Mouse (Mus musculus) large intestine, adult 2 months (tissue): ENCODE data around the gene Gm49378. TPM values are rescaled to one million over a fixed set of nuclear protein-coding genes. Genes with fewer than 3 reads are reported as not detected.

Experiments used
- DNase-seq: peaks from one replicate; pipeline ENCODE4 v3.0.0-alpha.2; 2012; ENCODE audit warnings: low read depth, low spot score
- WGBS: fragments of 180-500 bp; shearing (Covaris S2); methylation state at CpG from one replicate; pipeline ENCODE4 v1.1.7; 2018; 5-methylcytosine and 5-hydroxymethylcytosine counted together
- polyA plus RNA-seq: library from polyadenylated mRNA; depleted of rRNA; stranded (reverse); fragments of >200 nt; gene quantifications from 2 replicates; pipeline ENCODE4 v1.2.3, GENCODE M21; 2012; rRNA removed

The Gm49378 gene
- polyA plus RNA-seq, 1 experiment: 2.3 TPM

DNA sequence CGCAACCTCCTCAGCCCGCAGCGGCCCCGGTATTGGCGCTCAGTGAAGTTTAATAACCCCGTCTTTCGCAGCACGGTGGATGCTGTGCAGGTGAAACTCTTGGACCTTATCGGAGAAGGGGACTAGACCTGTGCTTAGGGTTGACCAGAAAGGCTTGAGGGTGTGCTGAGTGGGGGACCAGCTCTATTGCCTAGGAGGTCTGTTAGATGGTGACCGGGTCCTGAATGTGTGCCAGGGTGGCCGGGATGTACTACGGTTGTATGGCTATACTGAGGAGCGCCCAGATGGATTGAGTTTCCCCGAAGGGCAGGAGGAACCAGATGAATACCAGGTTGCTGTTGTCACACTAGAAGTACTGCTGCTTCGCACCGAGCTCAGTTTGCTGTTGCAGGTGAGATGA, 45.5 kb downstream of the Gm49378 start:
- DNase-seq: no peak
- 1% methylated on average over 16 of the region's 16 CpGs for WGBS

DNA sequence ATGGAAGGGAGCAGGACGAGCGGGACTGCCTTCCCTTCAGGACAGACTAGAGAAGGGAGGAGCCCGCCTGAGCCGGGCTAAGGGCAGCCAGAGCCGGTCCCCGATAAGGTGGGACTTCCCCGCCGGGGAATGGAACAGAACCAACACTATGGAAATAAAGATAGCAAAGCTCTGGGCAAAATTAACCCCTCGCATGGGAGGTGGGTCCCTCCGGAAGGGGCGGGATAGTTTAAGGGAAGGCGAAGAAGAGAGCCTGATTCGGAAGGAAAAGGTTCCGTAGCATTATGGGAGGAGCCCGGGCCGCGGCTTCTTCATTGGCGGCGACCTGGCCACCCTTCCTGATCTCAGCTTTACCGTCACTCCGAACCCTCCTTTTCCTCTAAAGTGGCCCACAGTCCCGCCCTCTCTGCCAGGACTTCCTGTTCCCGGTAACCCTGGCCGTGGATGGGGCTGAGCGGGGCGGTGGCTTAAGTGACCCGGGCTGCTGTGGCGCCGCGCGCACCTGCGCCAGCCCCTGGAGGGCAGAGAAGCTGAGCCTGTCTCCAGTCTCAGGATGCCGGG, 46.3 kb downstream of the Gm49378 start, which contains the start of gene Rnf31:
Gene Rnf31 (plus strand): TSS at position 378 of the 561 bp plus-strand sequence.
- DNase-seq: no peak
- WGBS: 1% methylated on average over 33 of the region's 33 CpGs

DNA sequence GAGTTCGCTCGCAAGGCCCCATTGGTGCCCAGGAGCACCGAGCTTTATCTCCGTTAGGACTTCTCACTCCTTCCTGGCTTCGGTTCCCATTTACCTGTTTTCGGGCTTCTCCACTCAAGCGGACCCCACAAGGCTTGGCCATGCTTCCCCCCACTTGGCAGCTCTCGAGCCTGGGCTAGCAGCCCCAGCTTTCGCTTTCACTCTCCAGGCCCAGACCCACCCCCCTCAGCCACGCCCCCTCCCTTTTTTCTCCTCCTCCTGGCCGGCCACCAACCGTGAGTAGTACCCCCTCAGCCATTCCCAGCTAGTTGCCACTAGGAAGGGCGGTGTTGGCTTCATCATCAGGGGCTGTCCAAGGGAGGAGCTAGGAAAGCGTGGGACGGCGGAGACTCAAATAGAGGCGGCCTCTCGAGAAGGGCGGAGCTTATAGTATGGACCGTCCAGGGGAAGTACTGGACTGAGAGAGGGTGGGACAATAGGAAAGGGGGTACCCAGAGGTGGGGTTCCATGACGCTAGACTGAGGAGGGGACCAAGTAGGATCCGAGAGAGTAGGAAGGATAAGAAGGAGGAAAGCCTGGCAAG, 46.9 kb downstream of the Gm49378 start, which contains the start of gene Psme2:
Gene Psme2 (minus strand): TSS at position 366 of the 583 bp plus-strand sequence.
- peak; percentile 97 for DNase-seq
- WGBS: under 1% methylated on average over 22 of the region's 22 CpGs

DNA sequence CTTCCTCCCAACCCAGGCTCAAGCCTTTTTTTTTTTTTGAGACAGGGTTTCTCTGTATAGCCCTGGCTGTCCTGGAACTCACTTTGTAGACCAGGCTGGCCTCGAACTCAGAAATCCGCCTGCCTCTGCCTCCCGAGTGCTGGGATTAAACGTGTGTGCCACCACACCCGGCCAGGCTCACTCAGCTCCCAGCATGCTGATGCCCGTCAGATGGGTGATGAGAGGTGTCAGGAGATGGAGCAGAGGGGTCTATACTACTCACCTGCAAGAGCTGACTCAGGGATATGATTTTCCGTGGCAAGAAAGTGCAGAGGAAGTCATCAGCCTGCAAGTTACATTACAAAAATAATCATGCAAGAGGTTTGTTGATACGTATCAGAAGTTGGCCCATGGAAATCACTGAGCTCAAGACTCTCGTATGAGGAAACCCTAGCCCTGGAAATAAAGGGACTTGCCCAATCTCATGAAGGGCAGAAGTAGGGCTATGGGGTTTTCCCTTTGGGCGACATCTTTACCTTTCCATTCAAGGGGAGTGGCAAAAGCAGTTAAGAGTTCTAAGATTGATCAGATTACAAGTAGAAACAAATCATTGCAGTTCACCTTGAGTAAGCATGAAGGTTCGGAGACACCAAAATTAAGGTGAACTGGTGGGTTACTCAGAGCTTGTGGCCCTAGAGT, 47.8 kb downstream of the Gm49378 start:
- 53% methylated on average over 11 of the region's 11 CpGs for WGBS
- DNase-seq: no peak

DNA sequence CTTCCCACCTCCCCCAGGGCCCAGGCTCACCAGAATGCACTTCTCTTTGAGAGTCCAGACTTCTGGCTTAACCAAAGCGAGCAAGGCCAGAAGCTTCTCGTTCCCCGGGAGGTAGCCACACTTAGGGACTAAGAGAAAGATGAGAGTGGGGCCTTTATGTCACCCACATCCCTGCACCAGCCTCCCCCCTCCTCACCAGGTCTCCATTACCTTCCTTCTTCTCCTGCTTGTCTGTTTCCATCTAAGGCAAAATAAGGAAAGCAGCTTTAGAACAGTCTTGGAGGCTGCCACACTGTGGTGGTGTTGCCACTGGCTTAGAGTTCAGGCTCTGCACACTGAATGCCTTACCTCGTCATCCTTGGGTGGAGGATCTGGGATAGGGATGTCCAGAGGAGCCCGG, 48.4 kb downstream of the Gm49378 start:
- no peak for DNase-seq
- 93% methylated on average over 5 of the region's 5 CpGs for WGBS

DNA sequence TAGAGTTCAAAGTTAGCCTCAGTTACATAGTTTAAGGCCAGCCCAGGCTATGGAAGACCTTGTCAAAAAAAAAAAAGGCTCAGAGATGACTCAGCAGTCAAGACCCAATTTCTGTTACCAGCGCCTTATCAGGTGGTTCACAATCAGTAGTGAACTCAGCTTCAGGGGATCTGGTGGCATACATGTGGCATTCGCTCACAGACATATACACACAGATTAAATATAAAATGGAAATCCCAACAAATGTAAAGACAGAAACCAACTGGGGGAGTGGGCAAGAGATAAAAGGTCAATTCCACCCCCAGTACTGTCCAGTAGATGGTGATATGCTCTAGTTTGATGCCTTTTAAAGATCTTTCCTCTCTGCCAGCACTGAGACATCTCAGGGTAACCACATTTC, 51.5 kb downstream of the Gm49378 start:
- WGBS: 89% methylated on average over 2 of the region's 2 CpGs
- no peak for DNase-seq

DNA sequence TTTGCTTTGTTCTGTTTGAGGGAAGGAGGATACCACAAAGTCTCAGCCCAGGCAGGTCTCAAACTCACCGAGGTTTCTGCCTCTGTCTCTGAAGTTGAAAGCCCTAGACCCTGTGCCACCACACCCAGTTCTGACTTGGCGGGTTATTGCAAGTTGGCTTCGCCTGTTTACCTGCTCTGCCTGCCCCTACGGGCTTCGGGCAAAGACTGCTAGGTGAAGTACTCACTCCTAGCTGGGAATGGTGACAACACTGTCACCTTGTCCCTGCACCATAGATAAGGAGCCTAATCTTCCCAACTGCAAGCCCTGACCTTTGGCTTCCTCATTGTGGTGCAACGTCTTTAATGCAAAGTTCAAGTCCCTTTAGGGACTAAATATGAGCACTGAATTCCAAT, 52.1 kb downstream of the Gm49378 start:
- 20% methylated on average over 6 of the region's 6 CpGs for WGBS
- no peak for DNase-seq

DNA sequence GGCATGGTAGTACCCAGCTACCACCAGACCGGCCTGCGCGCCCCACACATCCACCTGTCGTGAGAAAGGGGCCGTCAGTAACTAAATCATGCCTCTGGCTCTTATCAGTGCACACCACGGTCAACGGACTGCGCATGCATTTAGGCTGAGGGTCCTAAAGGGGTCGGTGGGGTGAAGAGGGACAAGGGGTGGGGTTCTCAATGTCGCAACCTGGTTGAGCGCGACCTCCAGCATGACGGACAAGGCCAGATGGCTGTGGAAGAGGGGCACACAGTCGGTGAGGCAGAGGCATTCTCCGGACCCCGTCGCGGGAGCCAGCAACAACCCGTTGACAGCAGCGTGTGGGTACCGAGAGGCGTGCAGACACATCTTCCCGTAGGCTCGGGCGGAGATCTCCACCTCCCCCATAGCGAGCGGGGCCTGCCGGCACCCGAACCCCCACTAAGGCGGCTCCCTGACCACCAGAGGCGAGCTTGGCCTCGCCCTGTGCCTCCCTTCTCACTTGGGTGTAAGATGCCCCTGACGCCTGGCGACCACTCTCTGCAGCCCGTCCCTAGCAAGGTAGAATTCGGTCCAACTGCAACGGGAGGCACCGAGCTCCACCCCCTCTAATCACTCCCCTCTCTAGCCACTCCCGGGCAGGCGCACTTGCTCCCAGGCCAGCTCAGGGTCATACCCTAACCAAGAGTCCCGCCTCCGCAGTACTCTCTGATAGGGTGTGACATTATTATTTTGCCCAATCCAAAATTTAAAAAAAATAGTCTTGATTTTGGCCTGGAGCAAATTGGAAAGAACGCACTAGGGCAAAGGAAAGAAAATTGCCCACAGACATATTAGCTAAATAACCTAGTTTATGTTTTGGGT, 52.8 kb downstream of the Gm49378 start, which contains the start of gene Emc9:
Gene Emc9 (minus strand): TSS at position 601 of the 864 bp plus-strand sequence.
- no peak for DNase-seq
- WGBS: 8% methylated on average over 43 of the region's 43 CpGs

DNA sequence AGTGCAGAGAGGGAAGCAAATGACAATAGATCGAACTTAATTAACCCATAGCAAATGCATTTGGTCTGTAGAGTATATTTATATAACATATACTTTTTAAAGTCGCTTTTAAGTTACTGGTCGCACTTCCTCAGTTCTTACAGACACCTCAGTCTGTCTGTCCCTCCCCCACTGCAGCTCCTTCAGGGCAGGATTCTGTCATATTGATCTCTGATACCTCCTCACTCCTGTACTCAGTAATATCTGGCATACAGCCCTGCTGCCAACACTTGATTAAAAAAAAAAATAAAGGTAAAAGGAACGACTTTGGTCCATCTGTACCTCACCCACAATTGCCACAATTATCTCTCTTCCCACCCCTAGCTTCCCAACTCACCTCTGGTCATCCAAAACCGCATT, 53.4 kb downstream of the Gm49378 start:
- 49% methylated on average over 5 of the region's 5 CpGs for WGBS

DNA sequence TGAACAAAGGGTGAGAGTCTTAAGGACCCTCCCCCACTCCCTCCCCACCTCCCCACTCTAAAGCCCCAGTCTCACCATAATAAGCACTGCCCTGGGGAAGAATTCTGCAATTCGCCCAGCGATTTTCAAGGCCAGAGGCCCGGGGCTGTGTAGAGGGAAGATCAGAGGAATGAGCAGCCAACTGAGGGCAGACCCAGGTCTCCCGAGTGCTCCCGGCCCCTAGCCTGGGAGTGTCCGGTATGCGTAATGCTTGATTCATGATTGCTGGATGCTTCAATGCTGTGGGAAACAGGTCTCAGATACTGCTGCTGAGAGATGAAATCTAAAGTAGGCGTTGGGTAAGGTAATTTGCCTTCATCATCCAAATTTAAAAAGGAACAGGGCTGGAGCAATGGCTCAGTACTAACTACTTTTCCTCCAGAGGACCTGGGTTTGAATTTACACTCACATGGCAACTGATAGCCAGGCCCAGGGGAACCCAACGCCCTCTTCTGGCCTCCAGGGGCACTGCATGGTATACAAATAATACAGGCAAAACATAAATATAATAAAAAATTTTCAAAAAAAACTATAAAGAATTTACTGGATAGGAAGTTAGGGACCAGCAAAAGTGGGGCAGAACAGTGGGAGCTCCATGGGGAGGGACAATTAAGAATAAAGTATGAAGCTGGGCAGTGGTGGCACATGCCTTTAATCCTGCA, 55.6 kb downstream of the Gm49378 start:
- no peak for DNase-seq
- 66% methylated on average over 9 of the region's 9 CpGs for WGBS

More for the DNA sequence above, 53.4 kb downstream of the Gm49378 start:
- DNase-seq: no peak

DNA sequence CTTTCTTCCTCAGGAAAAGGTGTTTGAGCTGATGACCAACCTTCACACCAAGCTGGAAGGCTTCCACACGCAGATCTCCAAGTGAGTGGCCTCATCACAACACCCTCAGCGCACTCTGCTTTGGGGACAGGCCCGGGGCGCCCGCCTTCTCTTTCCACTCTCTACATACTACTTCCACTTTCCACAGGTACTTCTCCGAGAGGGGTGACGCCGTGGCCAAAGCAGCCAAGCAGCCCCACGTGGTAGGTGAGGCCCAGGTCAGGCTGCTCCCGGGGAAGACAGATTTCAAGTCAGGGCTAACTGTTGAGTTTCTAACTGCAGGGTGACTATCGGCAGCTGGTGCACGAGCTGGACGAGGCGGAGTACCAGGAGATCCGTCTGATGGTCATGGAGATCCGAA, 57.0 kb downstream of the Gm49378 start:
- WGBS: 92% methylated on average over 16 of the region's 16 CpGs

DNA sequence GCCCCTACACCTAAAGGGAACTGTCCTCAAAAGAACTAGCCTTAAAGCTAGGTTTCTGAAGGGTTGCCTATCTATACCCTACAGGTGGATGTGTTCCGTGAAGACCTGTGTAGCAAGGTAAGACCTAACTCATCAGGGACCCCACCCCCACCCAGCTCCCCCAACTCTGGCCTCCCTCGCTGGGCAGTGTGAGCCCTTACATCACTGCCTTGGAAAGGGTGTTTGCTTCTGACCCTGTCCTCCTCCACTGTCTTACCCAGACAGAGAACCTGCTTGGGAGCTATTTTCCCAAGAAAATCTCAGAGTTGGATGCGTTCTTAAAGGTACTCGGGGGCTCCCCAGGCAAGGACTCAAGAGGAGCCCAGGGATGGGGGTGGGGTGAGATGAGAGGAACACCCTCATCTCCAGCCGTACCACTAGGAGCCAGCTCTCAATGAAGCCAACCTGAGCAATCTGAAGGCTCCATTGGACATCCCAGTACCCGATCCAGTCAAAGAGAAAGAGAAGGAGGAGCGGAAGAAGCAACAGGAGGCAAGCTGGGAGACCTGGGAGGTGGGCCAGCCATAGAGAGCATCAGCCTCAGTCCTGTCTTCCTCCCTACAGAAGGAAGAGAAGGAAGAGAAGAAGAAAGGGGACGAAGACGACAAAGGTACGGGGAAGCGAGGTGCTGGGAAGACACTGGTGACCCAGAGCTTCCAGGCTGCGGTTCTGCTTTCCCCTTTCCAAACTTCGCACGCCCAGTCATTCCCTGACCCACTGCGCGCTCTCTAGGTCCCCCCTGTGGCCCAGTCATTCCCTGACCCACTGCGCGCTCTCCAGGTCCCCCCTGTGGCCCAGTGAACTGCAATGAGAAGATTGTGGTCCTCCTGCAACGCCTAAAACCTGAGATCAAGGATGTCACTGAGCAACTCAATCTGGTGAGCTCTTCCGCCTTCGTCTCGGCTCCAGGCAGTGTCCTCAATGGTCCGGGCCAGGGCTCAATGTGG, 57.9 kb downstream of the Gm49378 start:
- DNase-seq: no peak
- 92% methylated on average over 23 of the region's 23 CpGs for WGBS

More for the DNA sequence above, 57.0 kb downstream of the Gm49378 start:
- no peak for DNase-seq

Other genes starting within 250 kb of the Gm49378 start
- 47.7 and 70.7 TPM in 2 replicates for gene Dhrs4, start 159.1 kb downstream of the Gm49378 start, polyA plus RNA-seq
- 1.3 and 1.6 TPM in 2 replicates for gene Carmil3, start 147.2 kb downstream of the Gm49378 start, polyA plus RNA-seq
- 0.10 and 0.15 TPM in 2 replicates for gene Cpne6, start 127.5 kb downstream of the Gm49378 start, polyA plus RNA-seq
- gene Nrl, start 112.9 kb downstream of the Gm49378 start, polyA plus RNA-seq: not detected in 2 replicates
- gene Pck2, start 97.6 kb downstream of the Gm49378 start, polyA plus RNA-seq: 30.9 and 33.5 TPM in 2 replicates
- 112 and 152 TPM in 2 replicates for gene Dcaf11, start 77.9 kb downstream of the Gm49378 start, polyA plus RNA-seq
- 0.25 and 0.82 TPM in 2 replicates for gene A730061H03Rik, start 77.5 kb downstream of the Gm49378 start, polyA plus RNA-seq
- gene Fitm1, start 62.3 kb downstream of the Gm49378 start, polyA plus RNA-seq: 0.11 and 0.12 TPM in 2 replicates
- 250 and 259 TPM in 2 replicates for gene Psme1, start 59.8 kb downstream of the Gm49378 start, polyA plus RNA-seq
- 10.1 and 16.2 TPM in 2 replicates for gene Emc9, start 52.6 kb downstream of the Gm49378 start, polyA plus RNA-seq
- gene Psme2, start 46.8 kb downstream of the Gm49378 start, polyA plus RNA-seq: 357 and 385 TPM in 2 replicates
- 32.1 and 48.2 TPM in 2 replicates for gene Rnf31, start 46.2 kb downstream of the Gm49378 start, polyA plus RNA-seq
- 38.5 and 55.1 TPM in 2 replicates for gene Irf9, start 34.3 kb downstream of the Gm49378 start, polyA plus RNA-seq
- 1.3 and 4.7 TPM in 2 replicates for gene Rec8, start 19.9 kb downstream of the Gm49378 start, polyA plus RNA-seq
- 39.2 and 46.0 TPM in 2 replicates for gene Ipo4, start 1.9 kb downstream of the Gm49378 start, polyA plus RNA-seq
- gene Tm9sf1, start 5.9 kb upstream of the Gm49378 start, polyA plus RNA-seq: 96.9 and 108 TPM in 2 replicates
- 1.4 and 2.1 TPM in 2 replicates for gene Tssk4, start 12.3 kb upstream of the Gm49378 start, polyA plus RNA-seq
- gene Mdp1, start 22.6 kb upstream of the Gm49378 start, polyA plus RNA-seq: 44.6 and 50.6 TPM in 2 replicates
- gene Gmpr2, start 34.0 kb upstream of the Gm49378 start, polyA plus RNA-seq: 17.8 and 18.8 TPM in 2 replicates
- gene Nedd8, start 34.2 kb upstream of the Gm49378 start, polyA plus RNA-seq: 329 and 342 TPM in 2 replicates
- gene Tinf2, start 43.9 kb upstream of the Gm49378 start, polyA plus RNA-seq: 16.5 and 22.5 TPM in 2 replicates
- 1.0 and 1.1 TPM in 2 replicates for gene Tgm1, start 76.0 kb upstream of the Gm49378 start, polyA plus RNA-seq
- gene Rabggta, start 84.4 kb upstream of the Gm49378 start, polyA plus RNA-seq: 34.3 and 42.9 TPM in 2 replicates
- 78.0 and 141 TPM in 2 replicates for gene Dhrs1, start 107.8 kb upstream of the Gm49378 start, polyA plus RNA-seq
- 16.0 and 21.7 TPM in 2 replicates for gene Nop9, start 107.8 kb upstream of the Gm49378 start, polyA plus RNA-seq
- 335 and 566 TPM in 2 replicates for gene Cideb, start 120.6 kb upstream of the Gm49378 start, polyA plus RNA-seq
- 3.5 and 11.3 TPM in 2 replicates for gene Ltb4r2, start 123.5 kb upstream of the Gm49378 start, polyA plus RNA-seq
- 4.9 and 8.2 TPM in 2 replicates for gene Ltb4r1, start 128.1 kb upstream of the Gm49378 start, polyA plus RNA-seq
- gene Adcy4, start 146.2 kb upstream of the Gm49378 start, polyA plus RNA-seq: 3.7 and 5.8 TPM in 2 replicates
- gene Ripk3, start 151.0 kb upstream of the Gm49378 start, polyA plus RNA-seq: 86.5 and 89.2 TPM in 2 replicates
- gene Nfatc4, start 185.2 kb upstream of the Gm49378 start, polyA plus RNA-seq: 5.7 and 7.3 TPM in 2 replicates
- gene Nynrin, start 216.1 kb upstream of the Gm49378 start, polyA plus RNA-seq: 1.7 and 2.1 TPM in 2 replicates
- gene Cbln3, start 246.5 kb upstream of the Gm49378 start, polyA plus RNA-seq: 0.47 and 0.84 TPM in 2 replicates
- gene Khnyn, start 247.1 kb upstream of the Gm49378 start, polyA plus RNA-seq: 21.0 and 31.9 TPM in 2 replicates